Mouse (Mus musculus): ENCODE data around the gene Olfr180. TPM values are rescaled to one million over a fixed set of nuclear protein-coding genes. Genes with fewer than 3 reads are reported as not detected.

Olfr180 gene
- not detected for total RNA-seq (2021)
- long read RNA-seq, experiment 1 = 0 reads
- long read RNA-seq, experiment 2 = 0 reads

DNA sequence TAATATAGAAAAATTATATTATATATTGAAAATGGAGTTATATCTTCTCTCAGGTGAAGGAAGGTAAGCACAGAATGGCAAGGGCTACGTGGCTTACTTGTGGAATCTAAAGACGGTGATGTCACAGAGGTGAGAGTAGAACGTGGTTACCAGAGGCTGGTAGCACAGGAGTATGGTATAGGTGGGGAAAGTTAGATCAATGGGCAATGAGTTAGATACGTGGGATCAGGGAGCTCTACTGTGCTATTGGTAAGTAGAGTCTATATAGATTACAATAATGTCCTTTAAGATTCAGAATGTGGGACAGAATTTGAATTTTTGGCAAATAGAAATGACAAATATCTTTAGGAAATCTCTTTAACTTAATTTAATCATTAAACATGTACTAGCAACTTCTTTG lies at the start of gene Olfr180:
Gene Olfr180 (minus strand): TSS at position 101 of the 400 bp plus-strand sequence.
- DNase-seq (ENCODE audit: extremely low spot score in 1 of 2, low spot score in 2 of 2) = no peak
- H3K27ac ChIP-seq = no peak within 1 kb of the TSS
- TF ChIP-seq CTCF (IDR thresholded peaks at IDR 0.05) = no peak
- intact Hi-C loops (cut with DNase I) = no loop called here
- H3K4me3 ChIP-seq = no peak within 1 kb of the TSS

DNA sequence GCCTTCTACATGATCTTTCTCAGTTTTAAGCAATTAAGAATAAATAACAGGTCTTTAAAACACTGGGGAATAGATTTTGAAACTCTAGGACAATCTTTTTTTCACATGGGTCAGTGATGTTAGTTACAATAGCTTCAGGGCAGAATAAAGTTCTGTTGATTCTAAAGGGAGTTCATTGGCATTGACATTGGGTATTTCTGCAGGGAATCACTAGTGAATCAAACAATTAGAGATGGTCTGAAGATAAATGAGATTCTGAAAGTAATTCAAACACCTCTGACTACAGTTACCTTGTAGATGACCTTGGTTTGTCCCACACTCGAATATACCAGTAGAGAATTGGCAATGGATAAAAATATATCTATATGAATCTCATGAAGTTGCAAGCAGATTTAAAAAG lies 537 bp downstream of the Olfr180 start, which contains the start of gene Olfr181:
Gene Olfr181 (minus strand): TSS at position 101 of the 400 bp plus-strand sequence.
- H3K27ac ChIP-seq = no peak within 1 kb of the TSS
- DNase-seq (ENCODE audit: extremely low spot score in 1 of 2, low spot score in 2 of 2) = no peak
- no peak within 1 kb of the TSS for H3K4me3 ChIP-seq
- intact Hi-C loops (cut with DNase I) = no loop called here
- TF ChIP-seq CTCF (IDR thresholded peaks at IDR 0.05) = no peak

DNA sequence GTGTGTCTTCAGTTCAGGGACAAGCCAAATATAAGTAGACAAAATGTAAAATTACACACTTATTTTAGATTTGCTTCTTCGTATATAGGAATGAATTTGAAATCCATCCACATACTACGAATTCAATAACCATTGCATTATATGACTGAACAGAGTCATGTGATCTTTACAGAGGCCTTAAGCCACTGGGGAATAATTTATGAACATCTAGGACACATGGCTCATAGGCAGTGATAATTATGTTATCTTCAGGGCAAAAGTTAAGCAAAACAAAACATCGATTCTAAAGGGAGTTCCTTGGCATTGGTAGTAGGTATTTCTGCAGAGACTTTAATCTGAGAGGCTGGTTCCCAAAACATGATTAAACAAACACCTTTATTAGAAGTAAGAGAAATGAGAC lies 37.2 kb downstream of the Olfr180 start, which contains the start of gene Olfr178:
Gene Olfr178 (minus strand): TSS at position 101 of the 400 bp plus-strand sequence.
- H3K4me3 ChIP-seq = no peak within 1 kb of the TSS
- TF ChIP-seq CTCF (IDR thresholded peaks at IDR 0.05) = no peak
- intact Hi-C loops (cut with DNase I) = no loop called here
- H3K27ac ChIP-seq = no peak within 1 kb of the TSS
- no peak for DNase-seq (ENCODE audit: extremely low spot score in 1 of 2, low spot score in 2 of 2)

DNA sequence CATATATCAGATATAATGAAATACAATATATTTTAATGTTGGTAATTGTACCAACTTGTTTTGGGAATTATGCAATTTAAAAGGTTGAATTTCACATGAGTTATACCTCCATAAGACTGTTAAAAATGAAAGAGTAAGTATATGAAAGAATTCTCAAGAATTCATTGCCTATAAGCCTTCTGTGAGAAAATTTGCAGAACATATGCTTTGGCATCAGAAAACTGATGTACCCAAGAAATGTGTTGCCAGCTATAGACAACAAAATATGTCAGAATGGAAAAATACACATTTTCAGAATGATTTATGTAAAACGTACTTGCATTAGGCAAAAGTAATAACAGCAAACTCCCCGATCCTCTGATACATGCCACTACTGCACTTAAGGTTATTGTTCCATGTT lies 44.8 kb downstream of the Olfr180 start:
- no peak for TF ChIP-seq CTCF (IDR thresholded peaks at IDR 0.05)
- Histone ChIP-seq H3K4me3 (no peak overlapping the region), H3K27ac (no peak overlapping the region)
- intact Hi-C loops (cut with DNase I) = no loop called here
- no peak for DNase-seq (ENCODE audit: extremely low spot score in 1 of 2, low spot score in 2 of 2)

DNA sequence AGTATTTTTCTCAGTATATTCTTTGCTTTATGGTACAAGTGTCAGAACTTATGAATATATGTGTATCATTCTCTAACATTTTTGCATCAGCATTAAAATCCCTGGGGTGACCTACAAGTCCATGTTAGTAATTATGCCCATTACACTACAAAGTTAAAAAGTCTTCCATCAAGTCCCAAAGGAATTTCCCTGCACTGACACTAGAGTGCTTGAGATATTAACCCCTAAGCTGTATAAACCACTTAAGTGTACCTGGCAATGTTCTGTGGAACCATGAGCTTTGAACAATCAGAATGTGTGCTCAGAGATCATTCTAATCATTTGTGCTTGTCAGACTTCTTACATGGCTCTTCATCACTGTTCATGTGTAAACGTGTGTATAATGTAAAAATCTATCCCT lies 54.5 kb downstream of the Olfr180 start, which contains the start of gene Olfr177:
Gene Olfr177 (minus strand): TSS at position 101 of the 400 bp plus-strand sequence.
- no peak within 1 kb of the TSS for H3K27ac ChIP-seq
- intact Hi-C loops (cut with DNase I) = no loop called here
- H3K4me3 ChIP-seq = no peak within 1 kb of the TSS
- no peak for DNase-seq (ENCODE audit: extremely low spot score in 1 of 2, low spot score in 2 of 2)
- no peak for TF ChIP-seq CTCF (IDR thresholded peaks at IDR 0.05)

Other genes starting within 250 kb of the Olfr180 start
- gene Gpr15, start 210.3 kb downstream of the Olfr180 start, total RNA-seq (2021) = not detected
- 10 to 100 TPM; 95.5 to 97.5 TPM for gene Cldnd1, start 201.5 kb downstream of the Olfr180 start, total RNA-seq (2021)
- gene Olfr172, start 166.2 kb downstream of the Olfr180 start, total RNA-seq (2021) = not detected
- gene Olfr173, start 129.1 kb downstream of the Olfr180 start, total RNA-seq (2021) = not detected
- gene Olfr175-ps1, start 102.6 kb downstream of the Olfr180 start, total RNA-seq (2021) = not detected
- gene Olfr177, start 54.6 kb downstream of the Olfr180 start, total RNA-seq (2021) = not detected
- gene Olfr178, start 37.3 kb downstream of the Olfr180 start, total RNA-seq (2021) = not detected
- not detected for gene Olfr181, start 637 bp downstream of the Olfr180 start, total RNA-seq (2021)
- gene Olfr183, start 66.0 kb upstream of the Olfr180 start, total RNA-seq (2021) = not detected
- not detected for gene Olfr186, start 100.9 kb upstream of the Olfr180 start, total RNA-seq (2021)
- gene Olfr187, start 110.4 kb upstream of the Olfr180 start, total RNA-seq (2021) = not detected
- gene Olfr190, start 148.6 kb upstream of the Olfr180 start, total RNA-seq (2021) = not detected
- gene Olfr191, start 160.4 kb upstream of the Olfr180 start, total RNA-seq (2021) = not detected
- gene Olfr193, start 182.5 kb upstream of the Olfr180 start, total RNA-seq (2021) = not detected
- gene Olfr194, start 191.7 kb upstream of the Olfr180 start, total RNA-seq (2021) = not detected
- gene Olfr195, start 217.7 kb upstream of the Olfr180 start, total RNA-seq (2021) = not detected
- gene Olfr196, start 241.1 kb upstream of the Olfr180 start, total RNA-seq (2021) = not detected